Mouse (Mus musculus) embryo, embryonic 9.5 days (tissue): ENCODE results near the gene Gm20479.

Experiments
- DNase-seq: peaks from one replicate; pipeline ENCODE4 v3.0.0-alpha.2; 2017; ENCODE audit errors: extremely low spot score

Gm20479 gene

DNA sequence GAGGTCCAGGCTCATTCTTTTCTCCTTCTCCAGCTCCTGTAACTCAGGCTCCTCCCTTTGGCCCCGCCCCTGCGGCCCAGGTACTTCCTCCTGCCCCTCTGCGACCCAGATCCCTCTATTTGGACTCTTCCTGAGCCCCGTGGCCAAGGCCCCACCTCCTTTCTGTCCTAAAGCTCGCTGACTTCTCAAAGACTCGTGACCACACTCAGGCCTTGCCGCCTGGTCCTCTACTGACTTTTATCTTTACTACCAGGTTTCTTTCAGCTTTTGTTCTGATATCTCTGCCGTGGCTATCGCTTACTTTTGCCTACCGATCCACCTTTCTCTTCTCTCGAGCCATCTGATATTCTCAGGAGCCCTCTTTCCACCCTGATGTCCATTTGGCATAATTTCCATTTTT, 10.8 kb upstream of the Gm20479 start:
- DNase-seq: no peak

DNA sequence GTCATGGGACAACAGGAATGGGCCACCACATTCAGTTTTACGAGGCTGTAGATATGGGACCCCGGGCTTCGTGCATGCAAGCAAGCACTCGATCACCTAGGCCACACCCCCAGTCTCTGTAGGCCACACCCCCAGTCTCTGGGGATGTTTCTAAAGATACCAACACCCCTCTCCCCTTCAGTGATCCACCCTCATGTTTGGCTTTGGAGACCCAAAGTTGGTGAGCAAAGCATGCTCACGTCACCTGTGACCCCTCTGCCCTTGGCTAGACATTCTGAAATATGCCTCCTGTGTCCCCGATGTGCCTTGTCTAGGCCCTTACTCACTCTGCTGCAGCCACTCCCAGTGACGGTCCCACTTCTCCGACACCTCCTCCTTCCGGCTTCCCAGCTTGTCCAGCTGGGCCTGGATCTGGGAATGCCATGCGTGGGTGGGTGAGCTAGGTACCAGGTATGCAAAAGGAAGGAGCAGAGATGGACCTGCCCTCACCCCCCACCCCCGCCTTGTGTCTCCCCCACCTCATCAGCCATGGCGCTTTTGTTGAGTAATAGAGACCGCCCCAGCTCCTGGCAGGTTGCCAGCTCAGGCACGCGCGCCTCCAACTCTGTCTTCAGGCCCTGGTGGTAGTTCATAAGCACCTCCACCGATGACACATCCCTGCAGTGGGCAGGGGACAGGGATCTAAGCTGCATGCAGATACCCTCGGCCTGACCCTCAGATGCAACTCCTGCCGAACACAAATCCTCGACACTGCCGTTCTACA, 9.0 kb upstream of the Gm20479 start:
- DNase-seq: no peak

GRCm38 (mm10) chr7:27364379-27364778, 7.2 kb upstream of the Gm20479 start:
- DNase-seq: no peak

DNA sequence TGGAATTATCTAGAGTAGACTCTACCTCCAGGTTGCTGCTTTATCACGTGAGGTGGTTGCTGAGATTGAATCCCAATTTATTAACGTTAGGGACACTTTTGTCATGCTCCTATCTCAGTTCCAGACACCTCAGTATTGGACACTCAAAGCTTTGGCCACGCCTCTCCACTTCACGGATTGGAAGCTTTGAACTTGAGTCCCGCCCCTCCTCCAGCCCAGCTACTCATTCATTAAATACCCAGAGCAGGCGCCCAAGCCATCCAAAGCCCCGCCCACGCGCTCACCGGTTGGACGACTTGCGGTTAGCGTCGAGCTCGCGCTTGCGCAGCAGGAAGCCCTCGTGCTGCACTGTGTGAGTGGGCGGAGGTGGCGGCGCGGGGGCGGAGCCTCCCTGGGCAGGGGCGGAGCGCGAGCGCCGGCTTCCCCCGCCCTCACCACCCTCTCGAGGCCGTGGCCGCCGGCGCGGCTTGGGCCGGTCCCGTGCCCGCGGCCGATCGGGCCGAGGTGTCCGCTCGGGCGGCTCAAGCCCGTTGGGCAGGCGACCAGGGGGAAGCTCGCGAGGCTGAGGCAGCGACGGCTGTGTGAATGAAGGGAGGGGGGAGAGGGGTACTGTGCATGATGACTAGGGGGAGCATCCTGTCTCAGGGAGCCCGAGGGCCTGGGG, 4.2 kb upstream of the Gm20479 start:
- DNase-seq: peak; percentile 98

DNA sequence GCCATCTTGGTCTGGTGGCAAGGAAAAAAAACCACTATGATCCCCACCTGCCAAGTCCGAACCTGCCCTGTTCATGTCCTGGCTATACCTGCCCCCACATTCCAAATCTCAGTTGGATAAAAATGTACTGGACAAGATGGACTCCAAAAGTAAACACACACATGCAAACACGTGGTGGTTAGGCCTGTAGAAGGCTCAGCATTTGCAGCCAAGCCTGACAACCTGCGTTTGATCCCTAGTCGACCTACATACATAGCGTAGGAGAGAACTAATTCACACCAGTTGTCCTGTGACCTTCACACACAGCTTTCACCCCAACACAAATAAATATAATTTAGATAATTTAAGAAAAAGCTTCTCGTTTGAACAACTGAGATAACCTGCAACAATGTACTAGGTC, 3.5 kb upstream of the Gm20479 start:
- no peak for DNase-seq

- DNase-seq: no peak
Observed at GRCm38 (mm10) chr7:27359706-27360358, 2.6 kb upstream of the Gm20479 start.

GRCm38 (mm10) chr7:27359162-27359561, 1.9 kb upstream of the Gm20479 start:
- no peak for DNase-seq

DNA sequence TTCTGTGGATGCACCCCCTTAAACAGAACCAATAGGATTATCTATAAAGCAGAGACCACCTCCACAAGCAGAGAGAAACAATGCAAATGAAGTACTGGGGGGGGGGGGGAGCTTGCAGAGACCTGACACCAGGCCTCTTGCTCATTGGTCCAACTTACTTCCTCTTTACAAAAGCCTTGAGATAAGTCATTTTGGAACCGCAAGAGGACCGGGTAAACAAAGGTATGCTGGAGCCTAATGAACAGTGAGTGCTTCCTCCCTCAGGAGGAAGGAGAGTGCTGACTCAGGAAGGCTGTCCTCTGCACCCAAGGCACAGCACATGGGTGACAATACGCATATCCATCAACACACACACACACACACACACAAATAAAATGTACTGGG, 368 bp upstream of the Gm20479 start:
- DNase-seq: no peak

DNA sequence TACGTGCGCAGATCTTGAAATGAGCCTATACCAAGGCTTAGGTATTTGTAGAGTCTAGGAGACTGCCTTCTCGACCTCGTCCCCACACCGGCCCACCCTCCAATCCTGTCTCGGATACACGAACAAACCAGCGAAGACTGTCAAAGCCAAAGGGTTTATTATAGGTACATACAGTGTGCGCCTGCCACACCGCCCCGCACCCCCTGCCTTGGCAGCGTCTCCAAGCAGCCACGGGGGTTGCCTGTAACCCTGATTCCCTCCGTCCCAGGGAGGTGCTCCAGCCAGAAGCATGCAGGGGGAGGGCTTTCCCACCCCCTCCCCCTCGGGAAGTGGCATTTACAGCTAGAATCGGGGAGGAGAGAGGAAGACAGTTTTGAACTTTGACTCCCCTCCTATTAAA, 971 bp downstream of the Gm20479 start:
- DNase-seq: no peak

DNA sequence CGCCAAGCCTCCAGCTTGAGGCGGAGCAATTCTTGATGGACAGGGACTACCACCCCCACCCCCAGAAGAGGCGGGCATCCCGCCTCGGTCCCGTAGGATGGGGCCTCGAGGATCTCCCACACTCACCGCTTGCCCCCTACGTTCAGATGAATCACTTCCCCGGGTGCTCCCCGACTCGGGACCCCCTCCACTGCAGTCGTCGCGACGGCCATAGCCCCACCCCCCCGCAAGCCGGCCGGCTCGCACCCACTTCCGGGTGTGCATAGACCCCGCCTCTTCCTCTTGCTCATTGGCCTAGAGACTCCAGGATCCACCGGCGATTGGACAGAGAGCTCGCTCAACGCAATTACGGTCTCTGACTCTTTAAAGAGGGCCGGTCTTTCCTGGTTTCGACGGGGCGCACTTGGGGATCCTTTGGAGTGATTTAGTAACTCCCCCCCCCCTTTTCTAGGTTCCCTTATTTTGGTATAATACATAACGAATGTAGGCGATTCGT, 1.4 kb downstream of the Gm20479 start, which contains the start of gene Shkbp1:
Gene Shkbp1, minus strand, starts transcription at position 275 of the 496 bp plus-strand sequence.
- peak; percentile 89 for DNase-seq

GRCm38 (mm10) chr7:27355261-27355660, 2.0 kb downstream of the Gm20479 start:
- no peak for DNase-seq

DNA sequence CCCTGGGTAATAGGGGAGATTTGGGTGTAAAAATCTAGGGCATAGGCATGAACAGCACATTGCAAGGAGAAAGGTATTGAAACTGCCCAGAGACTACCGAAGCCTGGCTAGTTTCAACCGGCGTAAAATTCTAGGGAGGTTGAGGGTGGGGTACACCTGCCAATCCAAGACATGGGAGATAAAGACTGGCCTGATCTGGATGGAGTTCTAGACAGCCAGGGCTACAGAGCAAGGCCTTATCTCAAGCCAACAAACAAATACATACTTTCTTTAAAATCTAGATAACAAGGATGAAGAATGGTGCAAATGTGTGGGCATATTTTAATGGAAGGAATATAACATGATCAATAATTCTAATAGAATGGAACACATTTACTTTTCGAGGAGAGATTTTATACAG, 2.4 kb downstream of the Gm20479 start:
- DNase-seq: no peak

GRCm38 (mm10) chr7:27354144-27354543, 3.1 kb downstream of the Gm20479 start:
- no peak for DNase-seq

DNA sequence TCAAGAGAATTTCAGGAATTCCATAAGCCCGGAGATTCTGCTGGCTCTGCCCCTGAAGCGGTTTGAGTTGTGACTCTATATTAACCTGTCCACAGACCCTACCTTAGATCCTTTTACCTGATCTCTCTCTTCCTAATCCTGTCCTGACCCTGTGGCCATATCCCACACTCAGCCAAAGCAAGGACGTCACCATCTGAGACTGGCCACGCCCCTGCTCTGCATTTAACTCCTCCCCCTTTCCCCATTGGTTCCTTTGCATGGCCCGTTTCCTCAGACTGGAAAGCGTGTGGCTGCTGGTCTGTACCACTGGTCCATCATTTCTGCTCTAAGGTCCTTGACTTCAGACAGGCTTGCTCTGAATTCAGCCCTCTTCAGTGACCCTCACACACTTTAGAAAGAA, 11.8 kb downstream of the Gm20479 start:
- DNase-seq: no peak

GRCm38 (mm10) chr7:27342595-27342994, 14.6 kb downstream of the Gm20479 start:
- no peak for DNase-seq

- DNase-seq: no peak
Observed at GRCm38 (mm10) chr7:27339519-27339918, 17.7 kb downstream of the Gm20479 start.

- no peak for DNase-seq
Observed at GRCm38 (mm10) chr7:27339114-27339513, 18.1 kb downstream of the Gm20479 start.

DNA sequence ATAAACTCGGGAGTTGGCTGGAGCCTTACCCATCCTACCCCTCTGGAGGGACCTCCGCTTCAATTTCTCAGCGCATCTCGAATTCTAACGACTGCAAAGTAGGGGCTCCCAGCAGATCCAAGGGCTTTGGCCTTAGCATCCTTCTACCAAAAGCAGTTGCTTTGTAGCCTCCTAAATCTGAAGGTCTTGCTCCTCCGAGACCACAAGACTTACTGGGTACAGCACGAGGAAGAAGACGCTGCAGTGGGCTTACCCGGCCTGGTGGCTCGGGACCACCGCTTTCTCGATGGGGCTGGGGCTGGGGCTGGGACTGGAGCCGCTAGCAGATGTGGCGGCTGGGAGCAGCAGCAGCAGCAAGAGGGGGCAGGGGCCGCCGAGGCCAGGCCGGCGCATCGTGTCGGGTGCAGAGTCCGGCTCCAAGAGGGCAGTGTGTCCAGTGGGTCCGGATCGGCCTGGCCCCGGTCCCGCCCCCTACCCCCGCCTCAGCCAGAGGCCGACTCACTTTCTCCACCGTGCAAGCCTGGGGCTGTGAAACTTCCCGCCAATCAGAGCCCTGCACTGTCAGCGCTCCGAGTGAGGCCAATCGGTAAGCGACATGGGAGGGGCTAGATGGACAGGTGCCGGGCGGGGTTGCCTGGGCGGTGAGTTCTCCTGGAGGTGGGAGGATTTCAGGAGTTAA, 19.9 kb downstream of the Gm20479 start, which contains the start of gene Ltbp4:
Gene Ltbp4, minus strand, starts transcription at position 518 of the 679 bp plus-strand sequence.
- peak; percentile 80 for DNase-seq

DNA sequence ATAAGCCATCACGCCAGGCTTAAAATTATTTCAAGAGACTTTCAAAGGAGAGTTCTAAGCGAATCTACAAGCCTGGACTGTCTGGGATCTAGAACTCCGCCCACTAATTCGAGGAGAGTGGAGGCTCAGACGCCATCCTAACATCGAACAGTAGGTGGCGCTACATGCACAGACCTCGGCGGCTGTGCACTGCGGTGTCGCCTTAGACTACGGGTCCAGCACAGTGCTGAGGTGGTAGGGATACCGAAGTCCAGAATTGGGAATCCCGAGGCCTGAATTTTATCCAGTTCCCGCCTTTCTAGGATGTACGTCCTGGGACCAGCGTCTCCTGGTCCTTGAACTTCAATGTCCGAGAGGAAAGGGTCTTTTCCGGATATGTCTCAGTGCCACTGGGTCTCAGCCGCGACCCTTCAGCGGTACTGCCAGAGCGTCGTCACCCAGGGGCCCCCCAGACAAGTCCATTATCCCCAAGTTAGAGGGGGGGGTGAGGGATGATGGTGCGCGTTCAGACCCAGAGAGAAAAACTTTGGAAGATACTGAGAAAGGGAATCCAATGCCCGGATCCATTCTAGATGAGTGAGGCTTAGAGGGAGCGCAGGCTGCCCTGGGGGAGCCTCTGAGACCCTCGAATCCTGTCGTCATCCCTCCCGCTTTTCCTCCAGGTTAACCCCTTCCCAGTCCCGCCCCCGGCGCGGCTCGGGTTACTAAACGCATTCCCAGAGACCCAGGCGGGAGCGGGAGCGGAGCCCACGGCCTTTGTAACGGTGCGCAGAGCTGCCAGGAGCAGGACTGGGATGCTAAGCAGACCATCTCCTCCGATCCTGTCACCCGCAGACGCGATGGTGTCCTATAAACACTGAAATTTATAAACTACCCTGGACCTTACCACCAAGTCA, 21.0 kb downstream of the Gm20479 start:
- peak; percentile 88 for DNase-seq

GRCm38 (mm10) chr7:27335011-27335720, 22.1 kb downstream of the Gm20479 start:
- DNase-seq: no peak
